Mouse (Mus musculus): ENCODE results near the gene Tacc2. TPM values are rescaled to one million over a fixed set of nuclear protein-coding genes. Genes with fewer than 3 reads are reported as not detected.

Gene Tacc2
- polyA plus RNA-seq, 1 experiment from 2014 or later = 53.7 TPM

DNA sequence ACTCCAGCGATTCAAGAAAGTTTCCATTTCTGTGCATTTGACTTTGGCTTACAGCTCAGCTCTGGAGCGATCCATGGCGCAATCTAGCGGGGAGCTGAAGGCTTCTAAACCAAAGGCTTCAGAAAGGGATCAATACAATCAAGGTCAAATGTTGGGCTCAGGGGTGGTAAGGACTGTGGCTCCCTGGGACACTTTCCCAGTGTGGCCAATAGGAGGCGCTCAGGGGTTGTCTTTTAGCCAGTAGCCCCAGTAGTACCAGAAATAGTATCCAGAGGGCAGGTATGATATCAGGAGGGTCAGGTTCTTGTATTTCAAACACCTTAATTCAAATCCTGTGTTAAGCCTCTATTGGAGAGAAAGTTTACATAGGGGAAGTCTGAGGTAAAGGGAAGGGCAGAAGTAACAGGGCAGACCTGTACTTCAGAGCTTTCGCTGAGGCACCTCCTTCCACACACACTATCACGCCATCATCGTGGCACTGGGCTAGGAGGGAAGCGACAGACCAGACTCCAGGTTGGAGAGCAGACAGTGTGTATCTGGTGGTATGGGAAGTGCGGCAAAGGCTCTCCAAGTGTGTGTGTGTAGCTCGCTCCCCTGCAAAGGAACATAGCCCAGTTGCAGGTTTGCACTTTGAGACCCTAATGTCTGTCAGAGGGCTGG lies 196.1 kb downstream of the Tacc2 start:
- H3K9ac ChIP-seq = no peak overlapping the region
- ATAC-seq (ENCODE audit: insufficient number of reproducible peaks, low FRiP score) = no peak
- no peaks in the 10 kb centered on the region for H3K36me3 ChIP-seq
- WGBS = 53% methylated on average over 11 of the region's 11 CpGs
- H3K4me3 ChIP-seq = no peak overlapping the region
- H3K27ac ChIP-seq (ENCODE audit: poor library complexity, severe bottlenecking) = no peak overlapping the region
- H3K4me2 ChIP-seq = no peak overlapping the region
- H3K27me3 ChIP-seq (replicated peaks) = no peaks in the 10 kb centered on the region
- H3K9me3 ChIP-seq (replicated peaks) = no peaks in the 10 kb centered on the region
- peaks cover 9% of the 10 kb centered on the region for H3K4me1 ChIP-seq (replicated peaks)

DNA sequence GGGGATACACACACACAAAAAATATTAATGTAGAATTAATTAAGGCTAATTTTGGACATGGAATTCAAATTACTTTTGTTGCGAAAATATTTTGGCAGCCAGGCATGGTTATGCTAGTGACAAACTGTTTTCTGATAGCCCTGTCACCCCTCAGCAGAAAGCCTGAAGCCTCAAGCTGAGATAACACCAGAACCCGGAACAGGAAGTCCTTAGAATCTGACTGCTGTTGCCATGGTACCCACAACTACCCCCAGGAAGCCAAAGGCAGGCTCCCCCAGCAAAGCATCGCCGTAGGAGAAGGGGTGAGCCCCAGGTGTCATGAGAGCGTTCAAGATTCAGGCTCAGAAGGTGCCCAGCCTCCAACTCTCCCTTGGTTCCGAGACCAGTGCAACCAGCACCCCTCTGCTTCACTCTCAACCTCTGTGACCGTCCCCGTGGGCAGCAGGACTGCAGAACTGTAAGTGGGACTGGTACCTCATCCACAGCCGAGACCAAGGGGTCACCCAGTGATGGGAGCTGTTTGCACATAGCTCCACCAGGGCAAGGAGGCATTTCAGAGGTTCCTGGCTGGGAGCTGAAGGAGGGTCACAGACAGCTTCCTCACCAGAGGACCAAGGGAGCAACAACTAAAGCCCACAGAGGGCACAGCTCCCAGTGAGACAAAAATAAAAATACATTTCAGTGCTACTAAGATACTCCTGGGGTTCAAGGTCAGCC lies 196.8 kb downstream of the Tacc2 start, which contains the start of gene Btbd16:
Gene Btbd16, plus strand, starts transcription at position 156 of the 717 bp plus-strand sequence.
- H3K4me1 ChIP-seq (replicated peaks) = peaks cover 9% of the 10 kb centered on the region
- H3K27ac ChIP-seq (ENCODE audit: poor library complexity, severe bottlenecking) = no peak within 1 kb of the TSS
- H3K4me3 ChIP-seq = no peak within 1 kb of the TSS
- peak; percentile 18; the same call in 1 of the 2 replicates for ATAC-seq (ENCODE audit: insufficient number of reproducible peaks, low FRiP score)
- H3K9me3 ChIP-seq (replicated peaks) = no peaks in the 10 kb centered on the region
- no peak within 1 kb of the TSS for H3K4me2 ChIP-seq
- H3K27me3 ChIP-seq (replicated peaks) = no peaks in the 10 kb centered on the region
- no peak within 1 kb of the TSS for H3K9ac ChIP-seq
- H3K36me3 ChIP-seq = no peaks in the 10 kb centered on the region
- 45% methylated on average over 9 of the region's 9 CpGs for WGBS

DNA sequence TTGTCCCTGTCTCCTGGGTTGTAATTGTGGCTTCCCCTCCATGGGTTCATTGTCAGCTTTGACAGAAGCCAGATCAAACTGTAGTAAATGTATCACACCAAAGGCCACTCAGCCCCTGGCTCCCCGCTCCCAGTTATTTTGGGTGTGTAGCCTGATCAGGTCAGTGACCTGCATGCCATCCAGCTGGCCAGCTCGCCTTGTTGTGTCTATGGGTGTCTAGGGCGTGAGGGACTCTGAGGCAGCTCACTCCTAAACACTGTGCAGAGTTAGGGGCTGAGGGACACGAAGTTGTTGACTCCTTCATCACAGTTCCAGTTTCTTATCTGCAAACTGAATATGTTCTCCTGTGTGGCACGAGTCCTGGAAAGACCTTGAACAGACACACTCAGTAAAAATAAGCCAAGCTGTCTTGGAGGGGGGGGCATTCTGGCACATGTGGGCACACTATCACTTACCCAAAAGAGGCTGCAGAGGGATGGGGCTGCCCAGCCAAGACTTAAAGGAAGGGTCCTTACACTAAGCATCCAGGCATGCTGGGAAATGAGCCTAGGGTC lies 203.7 kb downstream of the Tacc2 start:
- peak overlapping the region; percentile 64 for H3K27ac ChIP-seq (ENCODE audit: poor library complexity, severe bottlenecking)
- H3K9ac ChIP-seq = no peak overlapping the region
- peaks cover 24% of the 10 kb centered on the region for H3K4me1 ChIP-seq (replicated peaks)
- H3K4me3 ChIP-seq = no peak overlapping the region
- no peaks in the 10 kb centered on the region for H3K9me3 ChIP-seq (replicated peaks)
- no peaks in the 10 kb centered on the region for H3K27me3 ChIP-seq (replicated peaks)
- 0 out of 2 replicates have a peak, but pooled peaks have one; percentile 22 for ATAC-seq (ENCODE audit: insufficient number of reproducible peaks, low FRiP score)
- 23% methylated on average over 5 of the region's 5 CpGs for WGBS
- H3K36me3 ChIP-seq = no peaks in the 10 kb centered on the region
- H3K4me2 ChIP-seq = no peak overlapping the region

DNA sequence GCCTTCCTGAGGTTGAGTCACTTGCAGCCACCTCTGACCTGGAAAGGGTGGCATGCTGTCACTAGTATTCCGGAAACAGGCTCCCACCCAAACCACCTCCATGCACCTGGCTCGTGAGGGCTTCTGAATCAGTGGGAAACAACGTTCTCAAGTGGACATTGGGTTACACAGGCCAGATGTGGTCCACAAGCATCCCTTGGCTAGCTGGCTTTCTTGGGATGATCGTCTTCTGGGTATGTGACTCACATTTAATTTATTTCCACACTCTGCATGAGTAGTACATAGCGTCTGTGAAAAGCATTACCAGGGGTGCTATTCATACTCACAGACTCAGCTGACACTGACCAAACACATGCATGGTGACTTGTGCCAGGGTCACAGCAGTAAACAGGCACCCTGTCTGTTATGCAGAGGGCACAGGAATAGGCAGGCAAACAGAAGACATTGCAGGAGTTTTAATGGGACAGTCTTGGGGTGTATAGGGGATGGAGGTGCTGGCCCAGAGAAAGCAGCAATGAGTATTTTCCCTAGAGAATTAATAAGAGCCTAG lies 205.3 kb downstream of the Tacc2 start:
- no peak overlapping the region for H3K27ac ChIP-seq (ENCODE audit: poor library complexity, severe bottlenecking)
- WGBS = 68% methylated on average over 5 of the region's 5 CpGs
- no peak for ATAC-seq (ENCODE audit: insufficient number of reproducible peaks, low FRiP score)

DNA sequence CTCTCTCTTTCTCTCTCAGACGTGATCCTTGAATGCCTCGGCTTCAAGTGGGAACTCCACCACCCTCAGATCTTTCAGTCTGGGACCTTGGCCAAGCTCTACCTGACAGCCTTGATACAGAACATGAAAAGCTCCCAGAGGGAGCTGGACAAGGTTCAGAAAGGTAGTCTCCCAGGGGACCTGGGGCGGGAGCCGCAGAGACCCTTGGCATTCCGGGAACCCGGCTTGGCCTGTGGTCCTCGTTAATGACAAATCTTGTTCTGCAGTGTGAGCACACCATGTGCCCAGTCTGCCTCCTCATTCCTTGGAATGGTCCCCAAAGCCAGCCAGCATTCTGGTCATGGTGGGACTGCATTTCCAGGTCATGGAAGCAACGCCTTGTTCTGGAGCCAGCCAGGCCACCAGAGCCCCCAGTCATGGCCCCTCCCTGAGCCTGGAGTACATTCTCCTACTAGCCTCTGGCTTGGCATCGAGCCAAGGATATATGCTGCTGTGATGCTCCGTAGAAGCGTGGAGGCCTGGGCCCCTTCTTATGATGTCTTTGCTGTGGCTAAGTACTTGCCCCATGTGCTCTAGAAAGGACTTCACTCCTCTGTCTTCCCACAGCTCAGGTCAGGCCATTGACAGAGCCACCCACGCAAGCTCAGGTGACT lies 208.8 kb downstream of the Tacc2 start:
- WGBS = 61% methylated on average over 12 of the region's 12 CpGs
- no peaks in the 10 kb centered on the region for H3K9me3 ChIP-seq (replicated peaks)
- peaks cover 31% of the 10 kb centered on the region for H3K4me1 ChIP-seq (replicated peaks)
- no peak overlapping the region for H3K9ac ChIP-seq
- H3K4me2 ChIP-seq = no peak overlapping the region
- H3K27me3 ChIP-seq (replicated peaks) = no peaks in the 10 kb centered on the region
- H3K4me3 ChIP-seq = no peak overlapping the region
- H3K36me3 ChIP-seq = no peaks in the 10 kb centered on the region
- ATAC-seq (ENCODE audit: insufficient number of reproducible peaks, low FRiP score) = 0 out of 2 replicates have a peak, but pooled peaks have one; percentile 49
- no peak overlapping the region for H3K27ac ChIP-seq (ENCODE audit: poor library complexity, severe bottlenecking)

More for the DNA sequence above, 205.3 kb downstream of the Tacc2 start:
- Histone ChIP-seq H3K4me1 (replicated peaks) (peaks cover 38% of the 10 kb centered on the region), H3K27me3 (replicated peaks) (no peaks in the 10 kb centered on the region), H3K9me3 (replicated peaks) (no peaks in the 10 kb centered on the region), H3K9ac (no peak overlapping the region), H3K36me3 (no peaks in the 10 kb centered on the region), H3K4me3 (no peak overlapping the region), H3K4me2 (no peak overlapping the region)

DNA sequence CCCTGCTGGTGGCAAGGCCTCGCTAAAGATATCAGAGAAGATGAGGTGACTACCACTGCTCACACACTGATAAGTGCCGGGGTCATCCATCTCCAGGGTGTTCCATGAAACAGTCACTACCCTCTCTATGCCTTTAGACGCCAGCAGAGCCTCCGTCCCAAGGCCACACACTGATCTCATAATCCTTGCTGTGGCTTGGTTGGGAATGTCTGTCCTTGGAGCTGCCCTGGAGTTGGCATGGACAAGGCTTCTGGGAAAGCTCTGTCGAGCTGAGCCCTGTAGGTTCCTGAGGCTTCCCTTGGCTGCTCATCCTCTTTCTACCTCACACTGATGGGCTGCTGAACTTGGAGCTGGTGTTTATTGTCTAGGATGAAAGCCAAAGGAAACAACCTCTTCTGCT lies 209.5 kb downstream of the Tacc2 start:
- Histone ChIP-seq H3K9ac (no peak overlapping the region), H3K27ac (ENCODE audit: poor library complexity, severe bottlenecking) (no peak overlapping the region), H3K9me3 (replicated peaks) (no peaks in the 10 kb centered on the region), H3K4me1 (replicated peaks) (peaks cover 24% of the 10 kb centered on the region), H3K4me3 (no peak overlapping the region), H3K36me3 (no peaks in the 10 kb centered on the region), H3K27me3 (replicated peaks) (no peaks in the 10 kb centered on the region), H3K4me2 (no peak overlapping the region)
- no peak for ATAC-seq (ENCODE audit: insufficient number of reproducible peaks, low FRiP score)
- WGBS = 55% methylated on average over 5 of the region's 5 CpGs

DNA sequence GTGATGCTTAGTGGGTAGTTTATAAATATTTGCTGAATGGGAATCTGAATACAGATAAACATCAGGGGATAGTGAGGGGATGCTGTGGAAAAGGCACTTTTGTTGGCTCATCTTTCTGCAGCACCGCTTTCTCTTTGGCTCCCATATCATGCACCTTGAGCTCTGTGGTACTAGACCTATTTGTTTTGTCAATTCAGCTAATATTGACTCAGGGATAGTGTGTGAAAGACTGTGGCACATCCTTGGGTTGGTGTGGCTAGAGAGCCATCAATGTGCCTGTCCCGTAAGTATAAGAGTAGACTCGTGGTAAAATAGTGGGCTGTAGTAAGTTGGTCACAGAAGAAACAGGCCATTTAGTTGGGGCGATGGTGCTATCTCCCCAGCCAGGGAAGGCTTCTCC lies 210.3 kb downstream of the Tacc2 start:
- 91% methylated on average over 4 of the region's 4 CpGs for WGBS
- H3K4me2 ChIP-seq = no peak overlapping the region
- H3K9ac ChIP-seq = no peak overlapping the region
- no peak overlapping the region for H3K4me3 ChIP-seq
- H3K4me1 ChIP-seq (replicated peaks) = peaks cover 20% of the 10 kb centered on the region
- H3K27ac ChIP-seq (ENCODE audit: poor library complexity, severe bottlenecking) = no peak overlapping the region
- ATAC-seq (ENCODE audit: insufficient number of reproducible peaks, low FRiP score) = no peak
- H3K27me3 ChIP-seq (replicated peaks) = no peaks in the 10 kb centered on the region
- no peaks in the 10 kb centered on the region for H3K36me3 ChIP-seq
- H3K9me3 ChIP-seq (replicated peaks) = no peaks in the 10 kb centered on the region

DNA sequence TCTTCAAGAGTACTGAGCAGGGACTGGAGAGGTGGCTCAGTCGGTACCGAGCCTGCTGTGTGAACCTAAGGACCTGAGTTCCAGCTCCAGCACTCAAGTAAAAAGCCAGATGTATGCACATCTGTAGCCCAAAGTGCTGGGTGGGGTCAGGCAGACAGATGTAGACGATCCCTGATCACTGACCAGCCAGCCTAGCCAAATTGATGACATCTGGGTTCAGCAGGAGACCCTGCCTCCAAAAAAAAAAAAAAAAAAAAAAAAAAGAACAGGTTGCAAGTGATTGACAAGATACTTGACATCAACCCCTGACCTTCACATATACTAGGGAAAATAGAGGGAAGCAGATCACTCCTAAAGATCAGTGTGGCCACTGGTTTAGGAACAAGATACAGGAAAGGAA lies 211.7 kb downstream of the Tacc2 start:
- Histone ChIP-seq H3K4me1 (replicated peaks) (peaks cover 24% of the 10 kb centered on the region), H3K27me3 (replicated peaks) (no peaks in the 10 kb centered on the region), H3K36me3 (no peaks in the 10 kb centered on the region), H3K9ac (no peak overlapping the region), H3K27ac (ENCODE audit: poor library complexity, severe bottlenecking) (no peak overlapping the region), H3K4me3 (no peak overlapping the region), H3K4me2 (no peak overlapping the region), H3K9me3 (replicated peaks) (no peaks in the 10 kb centered on the region)
- 83% methylated on average over 3 of the region's 3 CpGs for WGBS
- ATAC-seq (ENCODE audit: insufficient number of reproducible peaks, low FRiP score) = no peak

DNA sequence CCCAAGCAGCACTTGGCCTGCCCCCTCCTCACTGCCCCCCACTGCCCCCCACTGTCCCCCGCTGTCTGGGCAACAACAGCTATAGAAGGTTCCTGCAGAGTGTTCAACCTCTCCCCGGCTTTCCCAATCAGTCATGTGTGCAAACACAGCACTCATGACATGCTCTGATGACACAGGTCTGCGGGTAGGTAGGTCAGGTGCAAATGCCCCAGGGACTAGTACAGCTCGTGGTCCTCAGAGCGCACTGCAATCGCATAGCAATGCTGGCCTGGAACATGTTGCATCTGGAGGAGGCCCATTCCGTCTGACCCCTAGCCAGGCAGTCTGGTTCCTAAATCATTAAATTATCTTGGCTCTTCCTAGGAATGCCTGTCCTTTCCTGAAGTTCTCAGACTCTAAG lies 212.2 kb downstream of the Tacc2 start:
- Histone ChIP-seq H3K36me3 (no peaks in the 10 kb centered on the region), H3K27ac (ENCODE audit: poor library complexity, severe bottlenecking) (no peak overlapping the region), H3K4me3 (no peak overlapping the region), H3K9me3 (replicated peaks) (no peaks in the 10 kb centered on the region), H3K4me2 (no peak overlapping the region), H3K9ac (no peak overlapping the region), H3K27me3 (replicated peaks) (no peaks in the 10 kb centered on the region), H3K4me1 (replicated peaks) (peaks cover 29% of the 10 kb centered on the region)
- 85% methylated on average over 7 of the region's 7 CpGs for WGBS
- ATAC-seq (ENCODE audit: insufficient number of reproducible peaks, low FRiP score) = no peak

DNA sequence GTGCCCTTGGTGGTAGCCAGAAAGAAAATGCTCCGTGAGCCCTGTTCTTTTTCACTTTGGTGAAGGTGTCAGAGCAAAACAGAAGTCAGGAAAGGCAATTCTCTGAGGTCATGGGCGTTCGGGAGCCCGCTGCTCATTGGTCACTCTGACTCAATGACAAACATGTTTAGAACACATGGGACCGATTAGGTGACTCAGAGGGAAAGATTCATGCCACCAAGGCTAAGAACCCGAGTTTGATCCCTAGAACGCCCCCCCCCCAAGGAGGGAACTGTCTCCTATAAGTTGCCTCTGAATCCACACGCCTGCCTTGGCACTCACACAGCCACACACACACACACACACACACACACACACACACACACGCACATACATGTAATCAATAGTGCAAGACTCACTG lies 216.4 kb downstream of the Tacc2 start:
- no peak overlapping the region for H3K4me2 ChIP-seq
- H3K9me3 ChIP-seq (replicated peaks) = no peaks in the 10 kb centered on the region
- no peak overlapping the region for H3K27ac ChIP-seq (ENCODE audit: poor library complexity, severe bottlenecking)
- H3K4me3 ChIP-seq = no peak overlapping the region
- H3K9ac ChIP-seq = no peak overlapping the region
- no peak for ATAC-seq (ENCODE audit: insufficient number of reproducible peaks, low FRiP score)
- no peaks in the 10 kb centered on the region for H3K36me3 ChIP-seq
- H3K4me1 ChIP-seq (replicated peaks) = peaks cover 17% of the 10 kb centered on the region
- 0 out of 2 replicates have a peak, but pooled peaks cover 3% of the 10 kb centered on the region for H3K27me3 ChIP-seq (replicated peaks)
- 70% methylated on average over 9 of the region's 9 CpGs for WGBS

DNA sequence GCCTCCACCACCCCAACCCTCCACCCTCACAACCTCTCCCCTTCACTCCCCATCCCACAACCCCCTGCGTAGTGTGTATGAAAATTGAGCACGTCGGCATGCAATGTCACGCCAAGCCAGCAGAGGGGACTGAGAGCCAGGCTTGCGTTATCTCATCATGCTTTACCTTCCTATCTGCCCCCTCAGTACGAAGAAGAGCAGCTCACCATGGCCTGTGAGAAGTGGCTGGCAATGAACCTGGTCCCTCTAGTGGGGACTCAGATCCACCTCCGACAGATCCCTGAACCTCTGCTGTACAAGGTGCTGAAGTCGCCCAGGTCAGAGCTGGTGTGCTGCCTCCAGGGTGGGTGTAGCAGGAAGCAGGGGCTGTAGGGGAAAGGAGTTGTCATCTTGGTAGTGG lies 219.5 kb downstream of the Tacc2 start:
- no peaks in the 10 kb centered on the region for H3K36me3 ChIP-seq
- no peak for ATAC-seq (ENCODE audit: insufficient number of reproducible peaks, low FRiP score)
- H3K4me1 ChIP-seq (replicated peaks) = peaks cover 17% of the 10 kb centered on the region
- 70% methylated on average over 8 of the region's 8 CpGs for WGBS
- no peaks in the 10 kb centered on the region for H3K9me3 ChIP-seq (replicated peaks)
- 0 out of 2 replicates have a peak, but pooled peaks cover 3% of the 10 kb centered on the region for H3K27me3 ChIP-seq (replicated peaks)
- no peak overlapping the region for H3K9ac ChIP-seq
- no peak overlapping the region for H3K4me3 ChIP-seq
- H3K4me2 ChIP-seq = no peak overlapping the region
- H3K27ac ChIP-seq (ENCODE audit: poor library complexity, severe bottlenecking) = no peak overlapping the region
